Mouse (Mus musculus): ENCODE measurements around the gene Mucl3.

GRCm38 (mm10) chr17:35617127-35617526 is 26.4 kb downstream of the Mucl3 start:
- TF ChIP-seq POLR2A (IDR thresholded peaks at IDR 0.05; ENCODE audit: low read depth, low read length) = no peak
- no peak for TF ChIP-seq CTCF (IDR thresholded peaks at IDR 0.05; ENCODE audit: extremely low read depth, insufficient read depth, insufficient read length, insufficient replicate concordance)
